Mouse (Mus musculus) ES-Bruce4 (cell line): Measurements from ENCODE around the gene Slc34a2.

ENCODE experiments used
- CTCF ChIP-seq: IDR thresholded peaks from one replicate; pipeline ENCODE4 v1.8.1; 2011; ENCODE audit warnings: low read depth, low read length
- EP300 ChIP-seq: IDR thresholded peaks from 2 replicates; pipeline ENCODE4 v1.6.1; 2011; ENCODE audit warnings: low read depth, low read length; ENCODE audit not compliant: insufficient read depth
- POLR2A ChIP-seq: IDR thresholded peaks from one replicate; pipeline ENCODE4 v1.8.1; 2011; ENCODE audit warnings: low read length; ENCODE audit not compliant: insufficient read depth

DNA sequence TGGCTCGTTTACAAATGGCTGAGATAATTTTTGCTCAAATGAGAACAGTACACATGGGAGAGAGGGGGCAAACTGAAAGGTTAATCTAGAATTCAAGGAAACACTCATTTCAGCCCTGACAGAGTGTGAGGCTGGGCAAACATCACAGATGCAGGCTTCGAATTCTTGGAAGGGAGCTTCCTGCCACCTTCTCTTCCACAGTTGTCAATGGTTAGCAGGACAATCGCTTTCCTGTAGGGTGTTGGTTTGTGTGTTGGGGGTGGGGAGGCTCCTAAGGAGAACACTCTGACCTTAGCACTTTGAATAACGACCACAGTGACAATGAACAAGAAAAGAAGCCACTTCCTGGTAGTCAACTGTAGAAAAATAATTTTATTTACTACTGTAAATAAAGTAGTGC lies 68.8 kb downstream of the Slc34a2 start:
- TF ChIP-seq CTCF = no peak
- no peak for TF ChIP-seq POLR2A
- TF ChIP-seq EP300 = no peak
